Mouse (Mus musculus): ENCODE measurements at regions not wholly inside any gene's neighbourhood (a gene's known extent, or its start where the extent isn't known, plus 50 kb on each side); places are given as distances from the start of the nearest gene placed in this dataset.

GRCm38 (mm10) chr15:64535160-64535559 is 282.3 kb upstream of the Gm21798 start:
- Histone ChIP-seq H3K9ac (ENCODE audit: low read depth, low read length) (no peak overlapping the region), H3K27ac (ENCODE audit: low read depth, low read length) (no peak overlapping the region), H3K27me3 (ENCODE audit: control insufficient read depth, insufficient read depth, low read length) (no peaks in the 10 kb centered on the region), H3K36me3 (ENCODE audit: control insufficient read depth, insufficient read depth, low read length) (no peaks in the 10 kb centered on the region), H3K9me3 (ENCODE audit: control insufficient read depth, low read length) (no peaks in the 10 kb centered on the region), H3K4me1 (replicated peaks; ENCODE audit: control insufficient read depth, insufficient read depth, low read length) (no peaks in the 10 kb centered on the region), H3K4me2 (replicated peaks; ENCODE audit: low read depth, low read length) (no peak overlapping the region), H3K4me3 (ENCODE audit: low read depth, low read length) (no peak overlapping the region)
- no peak for ATAC-seq (ENCODE audit: low FRiP score)
- no peak for DNase-seq (ENCODE audit: low spot score)
- WGBS = 71% methylated on average over 2 of the region's 2 CpGs

DNA sequence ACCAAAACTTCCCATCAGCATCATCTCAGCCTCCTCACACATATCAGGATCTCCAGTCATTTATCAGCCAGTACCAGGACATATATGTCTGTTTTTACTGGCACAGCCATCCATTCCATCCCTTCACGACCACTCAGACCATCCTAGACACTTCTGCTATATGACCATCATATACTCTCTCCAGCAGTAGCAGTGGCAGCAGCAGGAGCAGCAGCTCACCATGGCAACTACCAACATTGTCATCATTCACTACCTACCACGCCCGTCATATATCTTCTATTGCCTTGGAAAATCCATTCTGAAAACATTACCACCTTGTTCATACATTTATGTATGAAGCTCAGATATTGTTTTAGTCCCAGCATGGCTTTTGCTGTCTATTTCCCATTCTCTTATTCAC is 276.1 kb upstream of the Gm21798 start:
- no peaks in the 10 kb centered on the region for H3K4me1 ChIP-seq (replicated peaks; ENCODE audit: control insufficient read depth, insufficient read depth, low read length)
- DNase-seq (ENCODE audit: low spot score) (no peak), ATAC-seq (ENCODE audit: low FRiP score) (0 out of 2 replicates have a peak, but pooled peaks have one; percentile 40)
- H3K4me2 ChIP-seq (replicated peaks; ENCODE audit: low read depth, low read length) = no peak overlapping the region
- no peaks in the 10 kb centered on the region for H3K9me3 ChIP-seq (ENCODE audit: control insufficient read depth, low read length)
- no peak overlapping the region for H3K27ac ChIP-seq (ENCODE audit: low read depth, low read length)
- H3K36me3 ChIP-seq (ENCODE audit: control insufficient read depth, insufficient read depth, low read length) = no peaks in the 10 kb centered on the region
- H3K4me3 ChIP-seq (ENCODE audit: low read depth, low read length) = no peak overlapping the region
- no peaks in the 10 kb centered on the region for H3K27me3 ChIP-seq (ENCODE audit: control insufficient read depth, insufficient read depth, low read length)
- H3K9ac ChIP-seq (ENCODE audit: low read depth, low read length) = no peak overlapping the region
- 80% methylated on average over 3 of the region's 3 CpGs for WGBS

DNA sequence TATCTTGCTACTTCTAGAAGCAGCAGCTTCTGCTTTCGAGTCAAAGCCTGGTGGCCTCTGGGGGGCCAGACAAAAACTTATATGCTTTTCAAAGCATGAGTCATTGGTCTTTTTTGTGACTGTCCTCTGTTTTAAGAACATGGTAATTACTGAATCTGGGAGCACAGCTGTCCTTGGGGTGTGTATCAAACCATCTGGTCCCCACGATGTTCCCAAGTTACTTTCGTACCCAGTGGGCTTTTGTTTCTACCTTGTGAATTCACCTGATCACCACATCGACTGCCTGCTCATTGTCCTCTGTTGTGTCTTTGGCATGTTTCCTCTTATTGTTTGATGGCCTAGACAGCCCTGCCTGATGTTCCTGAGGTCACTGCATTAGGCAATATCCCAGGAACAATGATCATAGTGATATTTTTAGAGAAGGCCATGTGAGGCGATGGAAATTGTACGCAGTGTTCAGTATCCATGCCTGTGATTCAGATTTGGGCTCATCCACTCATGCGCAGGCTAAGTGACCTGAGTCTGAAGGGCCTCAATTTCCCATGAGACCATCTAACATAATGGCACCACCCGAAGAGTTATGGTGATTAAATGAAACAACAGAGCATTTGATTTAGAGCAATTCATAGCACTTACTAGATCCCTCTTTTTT is 275.1 kb upstream of the Gm21798 start:
- no peak for ATAC-seq (ENCODE audit: low FRiP score)
- 81% methylated on average over 8 of the region's 8 CpGs for WGBS

DNA sequence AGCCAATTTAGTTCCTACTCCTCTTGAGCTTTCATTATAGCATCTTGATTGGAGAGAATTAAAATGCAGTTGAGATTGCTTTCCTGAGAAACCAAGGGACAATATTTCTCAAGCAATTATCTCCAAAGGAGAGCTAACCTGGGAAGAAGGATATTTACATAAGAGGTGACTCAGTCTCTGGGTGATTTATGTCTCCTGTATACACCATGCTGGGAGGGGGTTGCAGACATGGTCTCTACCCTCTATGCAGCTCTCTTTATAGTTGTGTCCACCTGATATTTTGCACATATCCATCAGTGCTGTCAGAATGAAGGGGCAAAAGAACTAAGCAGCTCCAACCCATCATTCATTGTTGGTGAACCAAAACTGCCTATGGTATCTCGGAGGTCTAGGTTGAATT is 274.6 kb upstream of the Gm21798 start:
- H3K4me2 ChIP-seq (replicated peaks; ENCODE audit: low read depth, low read length) = no peak overlapping the region
- no peak overlapping the region for H3K4me3 ChIP-seq (ENCODE audit: low read depth, low read length)
- H3K9me3 ChIP-seq (ENCODE audit: control insufficient read depth, low read length) = no peaks in the 10 kb centered on the region
- H3K27ac ChIP-seq (ENCODE audit: low read depth, low read length) = no peak overlapping the region
- WGBS = 86% methylated on average over 1 of the region's 1 CpGs
- H3K36me3 ChIP-seq (ENCODE audit: control insufficient read depth, insufficient read depth, low read length) = no peaks in the 10 kb centered on the region
- no peaks in the 10 kb centered on the region for H3K4me1 ChIP-seq (replicated peaks; ENCODE audit: control insufficient read depth, insufficient read depth, low read length)
- H3K9ac ChIP-seq (ENCODE audit: low read depth, low read length) = no peak overlapping the region
- ATAC-seq (ENCODE audit: low FRiP score) (no peak), DNase-seq (ENCODE audit: low spot score) (no peak)
- no peaks in the 10 kb centered on the region for H3K27me3 ChIP-seq (ENCODE audit: control insufficient read depth, insufficient read depth, low read length)

More for the DNA sequence above, 275.1 kb upstream of the Gm21798 start:
- no peak overlapping the region for H3K9ac ChIP-seq (ENCODE audit: low read depth, low read length)
- no peak for DNase-seq (ENCODE audit: low spot score)
- no peak overlapping the region for H3K27ac ChIP-seq (ENCODE audit: low read depth, low read length)
- no peak overlapping the region for H3K4me2 ChIP-seq (replicated peaks; ENCODE audit: low read depth, low read length)
- no peaks in the 10 kb centered on the region for H3K36me3 ChIP-seq (ENCODE audit: control insufficient read depth, insufficient read depth, low read length)
- H3K9me3 ChIP-seq (ENCODE audit: control insufficient read depth, low read length) = no peaks in the 10 kb centered on the region
- no peaks in the 10 kb centered on the region for H3K27me3 ChIP-seq (ENCODE audit: control insufficient read depth, insufficient read depth, low read length)
- H3K4me3 ChIP-seq (ENCODE audit: low read depth, low read length) = no peak overlapping the region
- no peaks in the 10 kb centered on the region for H3K4me1 ChIP-seq (replicated peaks; ENCODE audit: control insufficient read depth, insufficient read depth, low read length)

- no peaks in the 10 kb centered on the region for H3K27me3 ChIP-seq (ENCODE audit: control insufficient read depth, insufficient read depth, low read length)
- ATAC-seq (ENCODE audit: low FRiP score) (no peak), DNase-seq (ENCODE audit: low spot score) (no peak)
- H3K9ac ChIP-seq (ENCODE audit: low read depth, low read length) = no peak overlapping the region
- H3K4me3 ChIP-seq (ENCODE audit: low read depth, low read length) = no peak overlapping the region
- H3K27ac ChIP-seq (ENCODE audit: low read depth, low read length) = no peak overlapping the region
- H3K4me2 ChIP-seq (replicated peaks; ENCODE audit: low read depth, low read length) = no peak overlapping the region
- H3K4me1 ChIP-seq (replicated peaks; ENCODE audit: control insufficient read depth, insufficient read depth, low read length) = no peaks in the 10 kb centered on the region
- no peaks in the 10 kb centered on the region for H3K9me3 ChIP-seq (ENCODE audit: control insufficient read depth, low read length)
- no peaks in the 10 kb centered on the region for H3K36me3 ChIP-seq (ENCODE audit: control insufficient read depth, insufficient read depth, low read length)
Measured at GRCm38 (mm10) chr15:64546035-64546434, 271.5 kb upstream of the Gm21798 start.

DNA sequence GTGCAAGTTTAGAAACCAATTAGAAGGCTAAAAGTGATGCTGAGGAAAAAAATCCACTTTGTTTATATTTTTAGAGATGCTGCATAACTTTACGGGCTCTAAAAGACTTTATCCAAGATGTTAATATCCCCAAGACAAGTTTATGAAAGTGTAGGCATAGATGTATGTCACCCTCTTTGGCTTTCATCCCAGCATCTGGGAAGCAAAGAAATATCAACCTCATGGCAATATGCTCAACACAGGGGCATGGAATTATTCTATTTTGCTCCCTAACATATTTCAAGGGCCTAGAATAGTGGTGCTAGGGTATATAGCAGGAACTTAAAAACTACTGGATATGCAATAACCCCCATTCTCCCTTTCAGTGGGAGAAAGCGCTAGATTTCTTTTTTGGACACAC is 260.0 kb upstream of the Gm21798 start:
- ATAC-seq (ENCODE audit: low FRiP score) = no peak
- H3K9me3 ChIP-seq (ENCODE audit: control insufficient read depth, low read length) = no peaks in the 10 kb centered on the region
- no peak for DNase-seq (ENCODE audit: low spot score)
- H3K4me3 ChIP-seq (ENCODE audit: low read depth, low read length) = no peak overlapping the region
- H3K36me3 ChIP-seq (ENCODE audit: control insufficient read depth, insufficient read depth, low read length) = no peaks in the 10 kb centered on the region
- 85% methylated on average over 2 of the region's 2 CpGs for WGBS
- H3K4me1 ChIP-seq (replicated peaks; ENCODE audit: control insufficient read depth, insufficient read depth, low read length) = no peaks in the 10 kb centered on the region
- no peaks in the 10 kb centered on the region for H3K27me3 ChIP-seq (ENCODE audit: control insufficient read depth, insufficient read depth, low read length)
- no peak overlapping the region for H3K9ac ChIP-seq (ENCODE audit: low read depth, low read length)
- H3K4me2 ChIP-seq (replicated peaks; ENCODE audit: low read depth, low read length) = no peak overlapping the region
- H3K27ac ChIP-seq (ENCODE audit: low read depth, low read length) = no peak overlapping the region

DNA sequence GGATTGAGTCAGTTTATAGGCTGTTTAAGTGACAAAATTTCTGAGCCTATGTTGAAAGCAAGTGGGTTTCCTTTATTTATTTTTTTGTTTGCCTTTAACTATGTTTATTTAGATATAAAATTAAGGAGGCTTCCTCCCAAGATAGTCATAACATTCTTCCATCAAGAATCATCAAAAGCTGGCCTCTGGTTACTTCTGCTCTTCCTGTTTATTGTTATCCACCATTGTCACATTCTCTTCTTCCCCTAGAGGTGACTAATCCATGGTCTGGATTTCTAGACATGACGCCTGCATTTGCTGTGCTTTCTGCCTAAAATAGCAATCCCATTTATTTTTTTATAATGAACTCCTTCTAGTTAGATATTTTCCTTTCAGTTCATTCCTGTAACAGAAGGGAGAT is 259.3 kb upstream of the Gm21798 start:
- WGBS = 84% methylated on average over 1 of the region's 1 CpGs

DNA sequence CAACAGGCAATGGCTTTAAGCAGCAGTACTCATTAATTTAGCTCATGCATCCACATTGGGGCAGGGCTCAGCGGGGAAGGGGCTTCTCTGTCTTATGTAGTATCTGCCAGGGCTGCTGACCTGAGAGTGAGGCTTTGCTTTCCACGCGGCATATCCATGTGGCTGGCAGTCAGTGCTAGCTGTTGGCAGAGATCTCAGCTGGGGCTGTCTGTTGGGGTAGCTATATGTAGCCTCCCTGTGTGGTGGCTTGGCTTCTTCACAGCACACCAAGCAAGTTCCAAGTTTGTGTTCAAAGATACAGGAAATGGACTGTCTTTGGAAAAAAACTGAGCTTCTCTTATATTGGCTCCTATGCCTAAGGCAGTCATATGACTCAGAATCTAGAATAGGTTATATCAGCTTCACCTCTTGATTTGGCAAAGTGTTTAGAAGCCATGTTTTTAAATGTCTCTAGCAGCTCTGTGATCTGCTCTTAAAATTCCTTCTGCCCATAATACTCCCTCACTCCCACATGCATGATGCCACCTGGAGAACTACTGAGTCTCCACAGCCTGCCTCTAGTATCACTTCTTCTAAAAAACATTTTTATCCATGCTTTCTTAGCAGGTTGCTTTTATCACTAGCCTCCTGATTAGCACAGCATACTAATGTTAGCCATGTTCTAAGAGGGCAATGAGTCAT is 254.9 kb upstream of the Gm21798 start:
- H3K9me3 ChIP-seq (ENCODE audit: control insufficient read depth, low read length) = no peaks in the 10 kb centered on the region
- no peaks in the 10 kb centered on the region for H3K4me1 ChIP-seq (replicated peaks; ENCODE audit: control insufficient read depth, insufficient read depth, low read length)
- H3K4me2 ChIP-seq (replicated peaks; ENCODE audit: low read depth, low read length) = no peak overlapping the region
- ATAC-seq (ENCODE audit: low FRiP score) (no peak), DNase-seq (ENCODE audit: low spot score) (no peak)
- H3K9ac ChIP-seq (ENCODE audit: low read depth, low read length) = no peak overlapping the region
- no peaks in the 10 kb centered on the region for H3K36me3 ChIP-seq (ENCODE audit: control insufficient read depth, insufficient read depth, low read length)
- WGBS = 83% methylated on average over 3 of the region's 3 CpGs
- no peak overlapping the region for H3K27ac ChIP-seq (ENCODE audit: low read depth, low read length)
- H3K4me3 ChIP-seq (ENCODE audit: low read depth, low read length) = no peak overlapping the region
- H3K27me3 ChIP-seq (ENCODE audit: control insufficient read depth, insufficient read depth, low read length) = no peaks in the 10 kb centered on the region

More for the DNA sequence above, 259.3 kb upstream of the Gm21798 start:
- Histone ChIP-seq H3K27ac (ENCODE audit: low read depth, low read length) (no peak overlapping the region), H3K9ac (ENCODE audit: low read depth, low read length) (no peak overlapping the region), H3K4me2 (replicated peaks; ENCODE audit: low read depth, low read length) (no peak overlapping the region), H3K4me3 (ENCODE audit: low read depth, low read length) (no peak overlapping the region), H3K36me3 (ENCODE audit: control insufficient read depth, insufficient read depth, low read length) (no peaks in the 10 kb centered on the region), H3K27me3 (ENCODE audit: control insufficient read depth, insufficient read depth, low read length) (no peaks in the 10 kb centered on the region), H3K4me1 (replicated peaks; ENCODE audit: control insufficient read depth, insufficient read depth, low read length) (no peaks in the 10 kb centered on the region), H3K9me3 (ENCODE audit: control insufficient read depth, low read length) (no peaks in the 10 kb centered on the region)
- DNase-seq (ENCODE audit: low spot score) = no peak
- no peak for ATAC-seq (ENCODE audit: low FRiP score)

- DNase-seq (ENCODE audit: low spot score) = no peak
- no peak overlapping the region for H3K9ac ChIP-seq (ENCODE audit: low read depth, low read length)
- H3K36me3 ChIP-seq (ENCODE audit: control insufficient read depth, insufficient read depth, low read length) = no peaks in the 10 kb centered on the region
- 80% methylated on average over 3 of the region's 3 CpGs for WGBS
- no peak overlapping the region for H3K4me2 ChIP-seq (replicated peaks; ENCODE audit: low read depth, low read length)
- H3K4me1 ChIP-seq (replicated peaks; ENCODE audit: control insufficient read depth, insufficient read depth, low read length) = no peaks in the 10 kb centered on the region
- no peaks in the 10 kb centered on the region for H3K27me3 ChIP-seq (ENCODE audit: control insufficient read depth, insufficient read depth, low read length)
- no peak for ATAC-seq (ENCODE audit: low FRiP score)
- H3K9me3 ChIP-seq (ENCODE audit: control insufficient read depth, low read length) = no peaks in the 10 kb centered on the region
- H3K4me3 ChIP-seq (ENCODE audit: low read depth, low read length) = no peak overlapping the region
- H3K27ac ChIP-seq (ENCODE audit: low read depth, low read length) = no peak overlapping the region
Measured at GRCm38 (mm10) chr15:64564703-64565102, 252.8 kb upstream of the Gm21798 start.
